Mouse (Mus musculus) kidney, adult 2 months (tissue): ENCODE results near the gene Foxi3.

Source experiments
- CTCF ChIP-seq: fragments of 200-500 bp; conservative IDR thresholded peaks from 2 replicates; pipeline ENCODE4 v1.5.1; 2011; ENCODE audit warnings: low read depth, mild to moderate bottlenecking, control low read depth, low read length, moderate library complexity, mixed read lengths; ENCODE audit not compliant: insufficient read depth, insufficient read length
- POLR2A ChIP-seq: fragments of 200-500 bp; IDR thresholded peaks from one replicate; pipeline ENCODE4 v1.6.1; 2011; ENCODE audit warnings: low read depth, low read length, control low read depth

GRCm38 (mm10) chr6:70965694-70966093, 9.4 kb downstream of the Foxi3 start:
- TF ChIP-seq POLR2A (no peak), CTCF (no peak)
